Mouse (Mus musculus): Measurements from ENCODE around the gene Trpc4ap. TPM values are rescaled to one million over a fixed set of nuclear protein-coding genes. Genes with fewer than 3 reads are reported as not detected.
A peak's percentile ranks its signal among the peaks of the same experiment; 100 is the strongest.

Trpc4ap gene
- total RNA-seq, 1 experiment, result 50.0 TPM

DNA sequence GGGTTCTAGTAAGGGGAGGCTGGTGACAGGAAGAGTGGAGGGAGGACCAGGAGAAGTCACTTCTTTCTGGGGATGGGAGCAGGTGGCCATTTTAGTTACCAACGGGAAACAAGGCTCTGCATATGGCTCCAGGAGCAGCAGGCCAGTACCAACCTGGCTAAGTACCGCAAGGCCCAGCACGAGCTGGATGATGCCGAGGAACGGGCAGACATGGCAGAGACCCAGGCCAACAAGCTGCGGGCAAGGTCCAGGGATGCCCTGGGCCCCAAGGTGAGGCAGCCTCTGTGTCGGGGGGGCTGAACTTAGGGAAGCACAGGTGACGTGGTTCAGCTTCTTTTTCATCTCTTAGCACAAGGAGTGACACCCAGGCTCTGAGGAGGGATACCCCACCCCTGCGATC, 58.5 kb downstream of the Trpc4ap start:
- DNase-seq (ENCODE audit: low read depth, low spot score), result no peak
- Histone ChIP-seq H3K36me3 (ENCODE audit: control insufficient read depth, insufficient read depth, low read length, poor library complexity, severe bottlenecking) (peaks cover 15% of the 10 kb centered on the region; the same call in 1 of the 2 replicates), H3K27ac (ENCODE audit: insufficient read depth, low read depth, low read length, poor library complexity, severe bottlenecking) (no peak overlapping the region), H3K4me1 (ENCODE audit: control insufficient read depth in 2 of 2, insufficient read depth in 2 of 2, low read length in 2 of 2, poor library complexity in 1 of 2) (peaks cover 0 to 17% of the 10 kb centered on the region in 2 experiments; a peak in 1 of 4 replicates), H3K4me3 (ENCODE audit: insufficient read depth in 1 of 2, low read depth in 1 of 2, low read length in 2 of 2, poor library complexity in 1 of 2, severe bottlenecking in 1 of 2) (no peak overlapping the region), H3K9ac (ENCODE audit: insufficient read depth, low read depth, low read length, poor library complexity, severe bottlenecking) (no peak overlapping the region), H3K9me3 (ENCODE audit: control insufficient read depth, insufficient read depth, low read depth, low read length) (no peaks in the 10 kb centered on the region)
- in situ Hi-C loops (cut with MboI; ENCODE audit: low sequenced_read_pairs in 2 of 2, unreplicated experiment in 2 of 2), result no loop called here
- TF ChIP-seq ZC3H11A (IDR thresholded peaks at IDR 0.05; ENCODE audit: borderline replicate concordance, low read depth, low read length) (no peak), HCFC1 (IDR thresholded peaks at IDR 0.05; ENCODE audit: borderline replicate concordance, insufficient read depth, low read length) (no peak), MAFK (IDR thresholded peaks at IDR 0.05; ENCODE audit: insufficient read depth, low read depth, low read length) (no peak), ZNF384 (IDR thresholded peaks at IDR 0.05; ENCODE audit: low read depth, low read length) (no peak), CHD2 (IDR thresholded peaks at IDR 0.05; ENCODE audit: low read depth, low read length) (no peak)

DNA sequence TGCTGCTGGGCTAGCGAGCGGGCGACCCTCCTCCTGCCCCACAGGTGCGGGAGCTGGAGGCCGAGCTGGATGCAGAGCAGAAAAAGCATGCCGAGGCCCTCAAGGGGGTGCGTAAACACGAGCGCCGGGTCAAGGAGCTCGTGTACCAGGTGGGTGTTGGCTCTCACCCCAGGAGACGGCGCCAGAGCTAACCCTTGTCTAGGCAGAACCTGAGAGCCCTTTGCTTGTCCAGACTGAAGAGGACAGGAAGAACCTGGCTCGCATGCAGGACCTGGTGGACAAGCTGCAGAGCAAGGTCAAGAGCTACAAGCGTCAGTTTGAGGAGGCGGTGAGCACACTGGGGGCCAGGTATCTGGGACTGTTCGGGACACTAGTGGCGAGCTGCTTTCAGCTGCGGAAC, 59.1 kb downstream of the Trpc4ap start:
- H3K36me3 ChIP-seq (ENCODE audit: control insufficient read depth, insufficient read depth, low read length, poor library complexity, severe bottlenecking), result peaks cover 15% of the 10 kb centered on the region; the same call in 1 of the 2 replicates
- TF ChIP-seq ZC3H11A (IDR thresholded peaks at IDR 0.05; ENCODE audit: borderline replicate concordance, low read depth, low read length), result no peak
- TF ChIP-seq CHD2 (IDR thresholded peaks at IDR 0.05; ENCODE audit: low read depth, low read length), result no peak
- no peak for TF ChIP-seq MAFK (IDR thresholded peaks at IDR 0.05; ENCODE audit: insufficient read depth, low read depth, low read length)
- no peak for TF ChIP-seq HCFC1 (IDR thresholded peaks at IDR 0.05; ENCODE audit: borderline replicate concordance, insufficient read depth, low read length)
- no peak for TF ChIP-seq ZNF384 (IDR thresholded peaks at IDR 0.05; ENCODE audit: low read depth, low read length)
- no peak for DNase-seq (ENCODE audit: low read depth, low spot score)
- H3K4me1 ChIP-seq (ENCODE audit: control insufficient read depth in 2 of 2, insufficient read depth in 2 of 2, low read length in 2 of 2, poor library complexity in 1 of 2), result peaks cover 0 to 22% of the 10 kb centered on the region in 2 experiments; a peak in 1 of 4 replicates
- peak overlapping the region; percentile 20; the same call in 1 of the 2 replicates for H3K9ac ChIP-seq (ENCODE audit: insufficient read depth, low read depth, low read length, poor library complexity, severe bottlenecking)
- peak overlapping the region; percentile 44 to 46 for H3K4me3 ChIP-seq (ENCODE audit: insufficient read depth in 1 of 2, low read depth in 1 of 2, low read length in 2 of 2, poor library complexity in 1 of 2, severe bottlenecking in 1 of 2)
- in situ Hi-C loops (cut with MboI; ENCODE audit: low sequenced_read_pairs in 2 of 2, unreplicated experiment in 2 of 2), result no loop called here
- no peaks in the 10 kb centered on the region for H3K9me3 ChIP-seq (ENCODE audit: control insufficient read depth, insufficient read depth, low read depth, low read length)
- H3K27ac ChIP-seq (ENCODE audit: insufficient read depth, low read depth, low read length, poor library complexity, severe bottlenecking), result no peak overlapping the region

DNA sequence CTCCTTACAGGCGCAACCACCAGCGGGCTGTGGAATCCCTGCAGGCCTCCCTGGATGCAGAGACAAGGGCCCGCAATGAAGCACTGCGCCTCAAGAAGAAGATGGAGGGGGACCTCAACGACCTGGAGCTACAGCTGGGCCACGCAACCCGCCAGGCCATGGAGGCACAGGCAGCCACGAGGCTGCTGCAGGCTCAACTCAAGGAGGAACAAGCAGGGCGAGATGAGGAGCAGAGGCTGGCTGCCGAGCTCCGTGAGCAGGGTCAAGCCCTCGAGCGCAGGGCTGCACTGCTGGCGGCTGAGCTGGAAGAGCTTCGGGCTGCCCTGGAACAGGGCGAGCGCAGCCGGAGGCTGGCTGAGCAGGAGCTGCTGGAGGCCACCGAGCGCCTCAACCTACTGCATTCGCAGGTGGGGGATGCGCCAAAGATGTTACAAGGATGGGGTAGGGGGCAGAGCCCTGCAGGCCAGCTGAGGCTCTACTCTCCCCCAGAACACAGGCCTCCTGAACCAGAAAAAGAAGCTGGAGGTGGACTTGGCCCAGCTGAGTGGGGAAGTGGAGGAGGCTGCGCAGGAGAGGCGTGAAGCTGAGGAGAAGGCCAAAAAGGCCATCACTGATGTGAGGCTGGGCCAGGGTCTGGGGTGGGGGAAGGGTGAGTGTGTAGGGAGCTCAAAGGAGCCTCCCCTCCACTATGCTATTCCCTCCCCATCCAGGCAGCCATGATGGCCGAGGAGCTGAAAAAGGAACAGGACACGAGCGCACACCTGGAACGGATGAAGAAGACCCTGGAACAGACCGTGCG, 59.8 kb downstream of the Trpc4ap start:
- H3K9me3 ChIP-seq (ENCODE audit: control insufficient read depth, insufficient read depth, low read depth, low read length), result no peaks in the 10 kb centered on the region
- peak overlapping the region; percentile 20; the same call in 1 of the 2 replicates for H3K9ac ChIP-seq (ENCODE audit: insufficient read depth, low read depth, low read length, poor library complexity, severe bottlenecking)
- no peak overlapping the region for H3K27ac ChIP-seq (ENCODE audit: insufficient read depth, low read depth, low read length, poor library complexity, severe bottlenecking)
- peaks cover 15% of the 10 kb centered on the region; the same call in 1 of the 2 replicates for H3K36me3 ChIP-seq (ENCODE audit: control insufficient read depth, insufficient read depth, low read length, poor library complexity, severe bottlenecking)
- in situ Hi-C loops (cut with MboI; ENCODE audit: low sequenced_read_pairs in 2 of 2, unreplicated experiment in 2 of 2), result no loop called here
- H3K4me1 ChIP-seq (ENCODE audit: control insufficient read depth in 2 of 2, insufficient read depth in 2 of 2, low read length in 2 of 2, poor library complexity in 1 of 2), result peaks cover 0 to 23% of the 10 kb centered on the region in 2 experiments; a peak in 1 of 4 replicates
- no peak for TF ChIP-seq MAFK (IDR thresholded peaks at IDR 0.05; ENCODE audit: insufficient read depth, low read depth, low read length)
- no peak for TF ChIP-seq ZNF384 (IDR thresholded peaks at IDR 0.05; ENCODE audit: low read depth, low read length)
- no peak for TF ChIP-seq HCFC1 (IDR thresholded peaks at IDR 0.05; ENCODE audit: borderline replicate concordance, insufficient read depth, low read length)
- TF ChIP-seq ZC3H11A (IDR thresholded peaks at IDR 0.05; ENCODE audit: borderline replicate concordance, low read depth, low read length), result no peak
- TF ChIP-seq CHD2 (IDR thresholded peaks at IDR 0.05; ENCODE audit: low read depth, low read length), result no peak
- DNase-seq (ENCODE audit: low read depth, low spot score), result no peak
- peak overlapping the region; percentile 44 to 46 for H3K4me3 ChIP-seq (ENCODE audit: insufficient read depth in 1 of 2, low read depth in 1 of 2, low read length in 2 of 2, poor library complexity in 1 of 2, severe bottlenecking in 1 of 2)

DNA sequence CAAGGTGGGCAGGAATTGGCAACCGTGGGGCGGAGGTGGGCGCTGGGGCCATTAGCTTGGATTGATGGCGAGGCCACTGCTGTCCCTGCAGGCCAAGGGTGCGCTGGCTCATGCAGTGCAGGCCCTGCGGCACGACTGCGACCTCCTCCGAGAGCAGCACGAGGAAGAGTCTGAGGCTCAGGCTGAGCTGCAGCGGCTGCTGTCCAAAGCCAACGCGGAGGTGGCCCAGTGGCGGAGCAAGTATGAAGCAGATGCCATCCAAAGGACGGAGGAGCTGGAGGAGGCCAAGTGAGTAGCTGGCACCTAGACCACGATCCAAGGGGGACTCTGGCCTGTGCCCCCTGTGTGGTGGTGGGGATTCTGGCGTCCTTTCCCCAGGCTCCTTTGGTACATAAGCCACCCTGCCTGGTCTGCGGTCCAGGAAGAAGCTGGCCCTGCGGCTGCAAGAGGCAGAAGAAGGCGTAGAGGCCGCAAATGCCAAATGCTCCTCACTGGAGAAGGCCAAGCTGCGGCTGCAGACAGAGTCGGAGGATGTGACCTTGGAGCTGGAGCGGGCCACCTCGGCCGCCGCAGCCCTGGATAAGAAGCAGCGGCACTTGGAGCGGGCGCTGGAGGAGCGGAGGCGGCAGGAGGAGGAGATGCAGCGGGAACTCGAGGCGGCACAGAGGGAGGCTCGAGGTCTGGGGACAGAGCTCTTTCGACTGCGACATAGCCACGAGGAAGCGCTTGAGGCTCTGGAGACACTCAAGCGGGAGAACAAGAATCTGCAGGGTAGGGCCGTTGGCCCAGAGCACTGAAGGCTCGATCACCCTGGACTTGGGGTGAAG, 61.4 kb downstream of the Trpc4ap start:
- Histone ChIP-seq H3K27ac (ENCODE audit: insufficient read depth, low read depth, low read length, poor library complexity, severe bottlenecking) (no peak overlapping the region), H3K9ac (ENCODE audit: insufficient read depth, low read depth, low read length, poor library complexity, severe bottlenecking) (no peak overlapping the region; the same call in 1 of the 2 replicates), H3K4me1 (ENCODE audit: control insufficient read depth in 2 of 2, insufficient read depth in 2 of 2, low read length in 2 of 2, poor library complexity in 1 of 2) (peaks cover 0 to 27% of the 10 kb centered on the region in 2 experiments; a peak in 1 of 4 replicates), H3K36me3 (ENCODE audit: control insufficient read depth, insufficient read depth, low read length, poor library complexity, severe bottlenecking) (peaks cover 15% of the 10 kb centered on the region; the same call in 1 of the 2 replicates), H3K4me3 (ENCODE audit: insufficient read depth in 1 of 2, low read depth in 1 of 2, low read length in 2 of 2, poor library complexity in 1 of 2, severe bottlenecking in 1 of 2) (peak overlapping the region; percentile 44 to 50; a peak in 3 of 4 replicates), H3K9me3 (ENCODE audit: control insufficient read depth, insufficient read depth, low read depth, low read length) (no peaks in the 10 kb centered on the region)
- no peak for TF ChIP-seq ZNF384 (IDR thresholded peaks at IDR 0.05; ENCODE audit: low read depth, low read length)
- no peak for TF ChIP-seq ZC3H11A (IDR thresholded peaks at IDR 0.05; ENCODE audit: borderline replicate concordance, low read depth, low read length)
- TF ChIP-seq CHD2 (IDR thresholded peaks at IDR 0.05; ENCODE audit: low read depth, low read length), result no peak
- no peak for TF ChIP-seq MAFK (IDR thresholded peaks at IDR 0.05; ENCODE audit: insufficient read depth, low read depth, low read length)
- no peak for TF ChIP-seq HCFC1 (IDR thresholded peaks at IDR 0.05; ENCODE audit: borderline replicate concordance, insufficient read depth, low read length)
- in situ Hi-C loops (cut with MboI; ENCODE audit: low sequenced_read_pairs in 2 of 2, unreplicated experiment in 2 of 2), result no loop called here
- DNase-seq (ENCODE audit: low read depth, low spot score), result no peak
